Mouse (Mus musculus) liver, embryonic 16.5 days (tissue): ENCODE measurements at regions not wholly inside any gene's neighbourhood (a gene's known extent, or its start where the extent isn't known, plus 50 kb on each side); places are given as distances from the start of the nearest gene placed in this dataset.

Source experiments
- ATAC-seq: fragments of 200-750 bp; cut with Nextera tagmentation; 2 replicates; pipeline ENCODE4 v1.8.0; 2017; ENCODE audit warnings: low read depth, mild to moderate bottlenecking, moderate number of reproducible peaks, moderate library complexity
- H3K27ac ChIP-seq: fragments of 300-500 bp; sonication (generic); 2 replicates; pipeline ENCODE4 v1.5.1; 2014; ENCODE audit warnings: mild to moderate bottlenecking, low read length
- H3K27me3 ChIP-seq: fragments of 300-500 bp; sonication (generic); 2 replicates; pipeline ENCODE4 v1.6.1; 2014; ENCODE audit warnings: low read depth, low read length, mixed read lengths; ENCODE audit not compliant: control insufficient read depth, insufficient read depth
- H3K36me3 ChIP-seq: fragments of 300-500 bp; sonication (generic); 2 replicates; pipeline ENCODE4 v1.6.1; 2014; ENCODE audit warnings: mild to moderate bottlenecking; ENCODE audit not compliant: control insufficient read depth, insufficient read depth
- H3K4me1 ChIP-seq: fragments of 300-500 bp; sonication (generic); 2 replicates; pipeline ENCODE4 v1.6.1; 2014; ENCODE audit warnings: low read depth, low read length, mixed read lengths; ENCODE audit not compliant: control insufficient read depth
- H3K4me2 ChIP-seq: fragments of 300-500 bp; sonication (generic); 2 replicates; pipeline ENCODE4 v1.6.1; 2014; ENCODE audit warnings: low read depth, low read length, mixed read lengths
- H3K4me3 ChIP-seq: fragments of 300-500 bp; sonication (generic); 2 replicates; pipeline ENCODE4 v1.5.1; 2014; ENCODE audit warnings: low read depth, mild to moderate bottlenecking, low read length
- H3K9ac ChIP-seq: fragments of 300-500 bp; sonication (generic); 2 replicates; pipeline ENCODE4 v1.6.1; 2014; ENCODE audit warnings: low read depth, low read length
- H3K9me3 ChIP-seq: fragments of 300-500 bp; sonication (generic); replicated peaks from 2 replicates; pipeline ENCODE4 v1.6.1; 2016; ENCODE audit warnings: low read length; ENCODE audit not compliant: control insufficient read depth
- WGBS: fragments of 180-500 bp; shearing (Covaris S2); extraction: QIAGEN DNeasy Blood & Tissue Kit; methylation state at CpG from one replicate; pipeline ENCODE4 v1.1.7; 2014; ENCODE audit not compliant: insufficient replicate concordance; 5-methylcytosine and 5-hydroxymethylcytosine counted together

DNA sequence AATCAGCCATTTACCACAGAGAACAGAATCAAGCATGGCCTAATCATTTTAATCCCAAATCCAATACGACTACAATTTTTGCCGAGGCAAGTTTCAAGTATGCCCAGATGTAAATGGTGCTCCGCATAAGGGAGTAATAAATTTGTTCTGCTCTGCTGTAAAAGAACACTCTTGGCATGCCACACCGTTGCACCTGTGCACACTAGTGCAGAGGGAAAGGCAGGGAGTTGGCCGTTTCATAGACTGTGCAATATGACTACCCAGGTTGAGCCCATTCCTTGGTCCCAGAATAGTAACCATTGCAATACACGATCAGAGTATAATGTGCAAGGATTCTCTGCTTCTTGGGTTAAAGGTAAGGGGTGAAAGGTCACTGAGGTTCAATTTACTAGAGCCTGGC is 270.7 kb upstream of the Nrip1 start:
- Histone ChIP-seq H3K36me3 (no peaks in the 10 kb centered on the region), H3K4me2 (no peak overlapping the region), H3K4me3 (no peak overlapping the region), H3K4me1 (no peaks in the 10 kb centered on the region), H3K9ac (no peak overlapping the region), H3K9me3 (no peaks in the 10 kb centered on the region), H3K27ac (no peak overlapping the region), H3K27me3 (no peaks in the 10 kb centered on the region)
- WGBS, result 70% methylated on average over 6 of the region's 6 CpGs
- ATAC-seq, result no peak

DNA sequence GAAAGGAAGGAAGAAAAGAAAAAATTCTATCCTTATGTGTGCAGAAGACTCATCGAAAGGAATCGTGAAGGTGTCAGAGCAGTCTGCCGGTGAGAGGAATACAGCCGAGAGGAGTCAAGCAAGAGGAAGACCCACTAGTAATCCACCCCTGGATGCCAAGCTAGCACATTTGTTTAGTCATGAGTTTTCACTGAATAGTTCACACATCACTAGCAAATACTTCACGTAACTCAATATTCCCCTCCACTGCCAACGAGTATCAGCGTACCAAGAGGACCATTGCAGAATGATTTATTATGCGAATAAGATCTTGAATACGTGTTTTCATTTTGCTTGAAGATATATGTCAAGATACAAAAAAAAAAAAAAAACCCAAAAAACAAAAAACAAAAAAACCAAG is 270.2 kb upstream of the Nrip1 start:
- H3K9ac ChIP-seq, result no peak overlapping the region

DNA sequence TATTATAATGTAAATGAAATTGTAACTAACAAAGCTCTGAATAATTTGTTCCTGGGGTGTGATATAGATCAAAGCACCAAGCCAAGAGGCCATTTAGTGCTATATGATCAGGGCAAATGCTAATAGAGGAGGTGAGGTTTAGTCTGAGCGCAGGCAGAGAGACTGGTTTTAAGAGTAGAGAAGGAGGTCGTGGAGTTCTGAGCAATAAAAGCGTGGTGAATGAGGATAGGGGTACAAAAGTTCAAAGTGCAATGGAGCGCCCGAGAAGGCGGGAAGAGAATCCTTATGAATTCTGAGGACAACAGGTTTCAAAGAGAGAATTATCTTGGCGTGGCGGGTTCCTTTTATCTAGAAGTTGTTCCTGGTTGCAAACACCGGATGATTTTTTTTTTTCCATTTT is 261.5 kb upstream of the Nrip1 start:
- no peak overlapping the region for H3K4me2 ChIP-seq
- ATAC-seq, result no peak
- H3K9ac ChIP-seq, result no peak overlapping the region
- WGBS, result 76% methylated on average over 9 of the region's 9 CpGs
- H3K36me3 ChIP-seq, result no peaks in the 10 kb centered on the region
- H3K27ac ChIP-seq, result no peak overlapping the region
- no peaks in the 10 kb centered on the region for H3K4me1 ChIP-seq
- H3K27me3 ChIP-seq, result no peaks in the 10 kb centered on the region
- H3K4me3 ChIP-seq, result no peak overlapping the region
- H3K9me3 ChIP-seq, result no peaks in the 10 kb centered on the region

More for the DNA sequence above, 270.2 kb upstream of the Nrip1 start:
- 80% methylated on average over 9 of the region's 9 CpGs for WGBS
- no peaks in the 10 kb centered on the region for H3K27me3 ChIP-seq
- H3K4me3 ChIP-seq, result no peak overlapping the region
- no peak overlapping the region for H3K27ac ChIP-seq
- ATAC-seq, result no peak
- H3K36me3 ChIP-seq, result no peaks in the 10 kb centered on the region
- no peak overlapping the region for H3K4me2 ChIP-seq
- no peaks in the 10 kb centered on the region for H3K9me3 ChIP-seq
- H3K4me1 ChIP-seq, result no peaks in the 10 kb centered on the region

DNA sequence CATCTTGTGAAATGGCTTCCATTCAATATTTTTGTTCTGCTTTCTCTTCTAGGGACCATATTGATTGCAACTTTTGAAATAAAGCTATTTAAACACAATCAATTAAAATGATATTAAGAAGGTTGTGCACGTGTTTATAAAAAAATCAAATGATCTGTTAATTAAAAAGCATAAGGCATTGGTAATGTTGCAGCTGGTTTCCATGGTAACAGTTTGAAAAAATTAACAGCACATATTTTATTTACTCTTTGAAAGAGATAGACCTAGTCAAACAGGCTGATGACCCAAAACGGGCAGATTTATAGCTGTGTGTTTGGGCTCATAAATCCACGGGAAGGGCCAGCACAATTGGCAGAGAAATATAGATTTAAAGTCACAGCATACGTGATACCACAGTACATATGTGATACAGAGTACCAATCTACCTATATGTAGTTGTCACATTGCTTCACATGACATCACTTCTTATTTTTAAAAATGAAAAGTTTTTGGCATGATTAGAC is 260.6 kb upstream of the Nrip1 start:
- no peak overlapping the region for H3K9ac ChIP-seq
- 50% methylated on average over 4 of the region's 4 CpGs for WGBS
- H3K27me3 ChIP-seq, result no peaks in the 10 kb centered on the region
- no peaks in the 10 kb centered on the region for H3K4me1 ChIP-seq
- no peak overlapping the region for H3K4me3 ChIP-seq
- no peak for ATAC-seq
- H3K4me2 ChIP-seq, result no peak overlapping the region
- no peaks in the 10 kb centered on the region for H3K36me3 ChIP-seq
- no peak overlapping the region for H3K27ac ChIP-seq
- no peaks in the 10 kb centered on the region for H3K9me3 ChIP-seq

DNA sequence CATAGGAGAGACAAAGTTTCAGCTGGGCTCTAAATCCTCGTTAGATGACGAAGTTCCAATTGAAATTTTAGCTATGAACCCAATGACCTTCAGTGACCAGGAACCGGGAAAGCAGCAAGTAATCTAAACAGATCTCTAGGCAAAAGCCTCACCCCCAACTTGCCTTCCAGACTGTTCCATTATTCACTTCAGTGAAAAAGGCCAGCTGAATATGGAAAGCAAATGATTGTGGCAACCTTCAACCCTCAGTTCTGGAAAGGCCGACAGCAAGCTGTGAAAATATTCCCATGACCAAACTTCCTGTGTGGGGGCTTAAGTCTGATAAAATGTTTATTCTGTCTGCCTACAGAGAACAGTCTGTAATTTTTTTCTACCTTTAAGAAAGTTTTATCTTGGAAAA is 252.5 kb upstream of the Nrip1 start:
- H3K36me3 ChIP-seq, result no peaks in the 10 kb centered on the region
- ATAC-seq, result no peak
- WGBS, result 63% methylated on average over 4 of the region's 4 CpGs
- H3K9ac ChIP-seq, result no peak overlapping the region
- H3K4me3 ChIP-seq, result no peak overlapping the region
- no peaks in the 10 kb centered on the region for H3K9me3 ChIP-seq
- no peaks in the 10 kb centered on the region for H3K4me1 ChIP-seq
- no peak overlapping the region for H3K4me2 ChIP-seq
- H3K27me3 ChIP-seq, result no peaks in the 10 kb centered on the region
- H3K27ac ChIP-seq, result no peak overlapping the region

DNA sequence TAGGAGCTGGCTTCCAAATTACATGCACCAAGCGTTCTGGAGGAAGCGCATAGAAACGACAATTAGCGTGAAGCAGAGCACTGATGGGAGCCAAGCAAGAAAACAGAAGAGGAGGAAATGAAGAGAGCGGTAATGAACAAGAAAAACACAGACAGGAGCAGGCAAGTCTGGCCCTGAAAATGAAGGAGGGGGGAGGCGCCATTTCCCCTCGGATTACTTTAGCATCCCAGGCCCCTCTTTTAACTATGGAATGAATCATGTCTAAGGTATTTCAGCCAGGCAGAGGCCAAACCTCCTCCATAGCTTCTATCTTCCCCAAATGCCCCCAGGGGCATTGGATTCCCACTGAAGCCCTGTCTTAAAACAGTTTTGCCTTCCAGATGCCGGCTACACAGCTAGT is 248.1 kb upstream of the Nrip1 start:
- no peak for ATAC-seq

GRCm38 (mm10) chr16:76618295-76618694 is 244.7 kb upstream of the Nrip1 start:
- WGBS, result 72% methylated on average over 7 of the region's 7 CpGs
- H3K36me3 ChIP-seq, result no peaks in the 10 kb centered on the region
- H3K27ac ChIP-seq, result no peak overlapping the region
- no peak overlapping the region for H3K4me3 ChIP-seq
- no peak for ATAC-seq
- no peak overlapping the region for H3K4me2 ChIP-seq
- no peaks in the 10 kb centered on the region for H3K27me3 ChIP-seq
- no peak overlapping the region for H3K9ac ChIP-seq
- H3K4me1 ChIP-seq, result no peaks in the 10 kb centered on the region
- H3K9me3 ChIP-seq, result no peaks in the 10 kb centered on the region

More for the DNA sequence above, 248.1 kb upstream of the Nrip1 start:
- H3K9me3 ChIP-seq, result no peaks in the 10 kb centered on the region
- H3K27ac ChIP-seq, result no peak overlapping the region
- H3K27me3 ChIP-seq, result no peaks in the 10 kb centered on the region
- H3K4me1 ChIP-seq, result no peaks in the 10 kb centered on the region
- H3K4me3 ChIP-seq, result no peak overlapping the region
- WGBS, result 62% methylated on average over 8 of the region's 8 CpGs
- H3K36me3 ChIP-seq, result no peaks in the 10 kb centered on the region
- H3K9ac ChIP-seq, result no peak overlapping the region
- no peak overlapping the region for H3K4me2 ChIP-seq

DNA sequence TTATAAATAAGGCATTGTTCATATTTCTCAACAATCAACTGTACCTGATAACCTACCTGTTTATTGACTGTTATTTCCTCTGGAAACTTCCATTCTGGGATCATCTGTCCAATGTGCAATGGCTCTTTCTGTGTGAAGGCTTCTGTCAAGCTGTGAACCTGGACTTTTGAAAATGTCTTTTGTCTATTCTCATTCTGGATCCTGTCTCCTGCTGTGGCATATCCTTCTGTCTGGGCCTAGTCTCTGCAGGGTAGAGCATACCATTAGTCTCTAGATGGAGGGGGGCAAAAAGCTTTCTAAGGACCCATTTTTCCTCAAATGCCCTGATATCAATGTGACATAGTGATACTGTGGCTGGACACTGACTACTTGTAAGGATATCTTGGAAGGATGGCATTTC is 237.4 kb upstream of the Nrip1 start:
- Histone ChIP-seq H3K27ac (no peak overlapping the region), H3K4me2 (no peak overlapping the region), H3K9ac (no peak overlapping the region), H3K27me3 (no peaks in the 10 kb centered on the region), H3K9me3 (no peaks in the 10 kb centered on the region), H3K4me3 (no peak overlapping the region), H3K36me3 (no peaks in the 10 kb centered on the region), H3K4me1 (no peaks in the 10 kb centered on the region)
- no peak for ATAC-seq

DNA sequence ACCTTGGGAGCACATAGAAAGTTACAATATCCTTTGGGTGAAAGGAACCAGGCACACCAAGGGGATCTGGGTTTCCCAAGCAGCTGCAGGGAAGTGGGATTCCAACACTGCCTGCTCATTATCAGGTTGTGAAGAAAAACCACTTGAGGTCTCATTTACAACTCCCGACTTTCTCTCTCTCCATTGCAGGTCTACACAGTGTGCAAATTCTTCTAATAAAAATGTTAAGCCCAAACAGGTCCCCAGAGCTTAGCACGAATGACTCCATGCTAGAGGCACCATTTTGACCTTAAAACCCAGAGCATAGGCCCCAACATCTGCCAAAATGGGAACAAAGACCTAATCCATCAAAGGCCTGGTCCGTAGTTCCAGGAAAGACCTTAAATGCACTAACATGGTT is 231.3 kb upstream of the Nrip1 start:
- Histone ChIP-seq H3K27me3 (no peaks in the 10 kb centered on the region), H3K4me2 (no peak overlapping the region), H3K36me3 (no peaks in the 10 kb centered on the region), H3K9me3 (no peaks in the 10 kb centered on the region), H3K4me1 (no peaks in the 10 kb centered on the region), H3K27ac (no peak overlapping the region), H3K9ac (no peak overlapping the region), H3K4me3 (no peak overlapping the region)
- ATAC-seq, result no peak
- 70% methylated on average over 3 of the region's 3 CpGs for WGBS

GRCm38 (mm10) chr16:76603846-76604258 is 230.2 kb upstream of the Nrip1 start:
- Histone ChIP-seq H3K9me3 (no peaks in the 10 kb centered on the region), H3K4me3 (no peak overlapping the region), H3K27me3 (no peaks in the 10 kb centered on the region), H3K4me1 (no peaks in the 10 kb centered on the region), H3K36me3 (no peaks in the 10 kb centered on the region), H3K27ac (no peak overlapping the region), H3K4me2 (no peak overlapping the region), H3K9ac (no peak overlapping the region)
- 18% methylated on average over 6 of the region's 6 CpGs for WGBS
- no peak for ATAC-seq
